7 mouse cellular contexts compared by ENCODE assay signal in genomic region chr11:75402271-75402690, GRCm38 (mm10). TPM values are rescaled to one million over a fixed set of nuclear protein-coding genes. Genes with fewer than 3 reads are reported as not detected.
DNase-seq lines count a peak whose midpoint lies in the region; ATAC-seq and TF ChIP-seq lines count a peak whose summit lies in the region.

No protein-coding gene starts in this region.

- peak overlapping the region; percentile 44; the same call in 1 of the 2 replicates for H3K9ac ChIP-seq in heart, embryonic 14.5 days (ENCODE audit: low read length)

- TF ChIP-seq POLR2A in lung, adult 2 months (IDR thresholded peaks at IDR 0.05; ENCODE audit: borderline replicate concordance, extremely low read depth, low read depth, low read length): no peak

- peak; percentile 65 for DNase-seq in CD4-positive, CD25-positive, alpha-beta regulatory T cell, adult 2 months (ENCODE audit: low read depth, low spot score)
- DNase-seq in MN1 (ENCODE audit: low spot score): peak; percentile 70
- DNase-seq in embryo, embryonic 11 days: peak; percentile 72
- DNase-seq in kidney, postnatal 25 days: peak; percentile 68 to 74
- DNase-seq in lung, adult 2 months: peak; percentile 26
- DNase-seq in retina, adult 2 months (ENCODE audit: low read depth, low spot score): peak; percentile 56

- peak; percentile 55 for TF ChIP-seq CTCF in lung, adult 2 months (IDR thresholded peaks at IDR 0.05; ENCODE audit: insufficient read depth, low read length)

- WGBS in heart, embryonic 14.5 days: 29% methylated on average over 5 of the region's 5 CpGs
- WGBS in lung, adult 2 months: 42% methylated on average over 5 of the region's 5 CpGs

- ATAC-seq in heart, embryonic 14.5 days (ENCODE audit: insufficient number of reproducible peaks, insufficient read depth, low FRiP score, low read depth): peak; percentile 56; the same call in 1 of the 2 replicates

- H3K27ac ChIP-seq in heart, embryonic 14.5 days (replicated peaks in 1 of 2; ENCODE audit: control insufficient read depth in 1 of 2, insufficient read depth in 1 of 2, low read depth in 2 of 2, low read length in 2 of 2): peak overlapping the region; percentile 57 to 74

- H3K9me3 ChIP-seq in heart, embryonic 14.5 days (ENCODE audit: control insufficient read depth, low read length): no peaks in the 10 kb centered on the region

- no peaks in the 10 kb centered on the region for H3K27me3 ChIP-seq in heart, embryonic 14.5 days (ENCODE audit: control insufficient read depth, insufficient read depth, low read length)

- H3K4me1 ChIP-seq in heart, embryonic 14.5 days (ENCODE audit: control insufficient read depth in 2 of 2, insufficient read depth in 2 of 2, low read length in 2 of 2): peaks cover 8 to 24% of the 10 kb centered on the region in 2 experiments
- 0 out of 2 replicates have a peak, but pooled peaks cover 5% of the 10 kb centered on the region for H3K4me1 ChIP-seq in lung, adult 2 months (ENCODE audit: control insufficient read depth, insufficient read depth, low read length)

- no peak overlapping the region for H3K4me3 ChIP-seq in heart, embryonic 14.5 days (ENCODE audit: control insufficient read depth in 1 of 2, insufficient read depth in 1 of 2, low read depth in 1 of 2, low read length in 2 of 2)
- no peak overlapping the region for H3K4me3 ChIP-seq in lung, adult 2 months (replicated peaks; ENCODE audit: extremely low read depth, low read depth, low read length)

- H3K4me2 ChIP-seq in heart, embryonic 14.5 days (ENCODE audit: low read length): no peak overlapping the region

- peaks cover 15% of the 10 kb centered on the region; the same call in 1 of the 2 replicates for H3K36me3 ChIP-seq in heart, embryonic 14.5 days (ENCODE audit: control insufficient read depth, insufficient read depth, low read length)

RNA-seq across cellular contexts. Expression of gene Serpinf1, which starts 20.2 kb away (rescaled TPM):
- polyA plus RNA-seq in heart, embryonic 14.5 days (2014; fragmentation: Nextera tagmentation; extraction: Ambion mirVana): 27.8 and 32.4 TPM in 2 replicates
- polyA plus RNA-seq in lung, adult 2 months (2012; rRNA removed): 96.0 and 110 TPM in 2 replicates

RNA-seq across cellular contexts. Expression of gene Serpinf2, which starts 37.1 kb away (rescaled TPM):
- polyA plus RNA-seq in heart, embryonic 14.5 days (2014; fragmentation: Nextera tagmentation; extraction: Ambion mirVana): not detected in 2 replicates
- 0.60 and 0.82 TPM in 2 replicates for polyA plus RNA-seq in lung, adult 2 months (2012; rRNA removed)

RNA-seq across cellular contexts. Expression of gene Wdr81, which starts 52.2 kb away (rescaled TPM):
- polyA plus RNA-seq in heart, embryonic 14.5 days (2014; fragmentation: Nextera tagmentation; extraction: Ambion mirVana): 3.1 and 3.7 TPM in 2 replicates
- 27.9 and 29.9 TPM in 2 replicates for polyA plus RNA-seq in lung, adult 2 months (2012; rRNA removed)

RNA-seq across cellular contexts. Expression of gene Smyd4, which starts 54.0 kb away (rescaled TPM):
- polyA plus RNA-seq in heart, embryonic 14.5 days (2014; fragmentation: Nextera tagmentation; extraction: Ambion mirVana): 13.8 and 15.2 TPM in 2 replicates
- 3.6 and 5.2 TPM in 2 replicates for polyA plus RNA-seq in lung, adult 2 months (2012; rRNA removed)

RNA-seq across cellular contexts. Expression of gene Rpa1, which starts 54.2 kb away (rescaled TPM):
- polyA plus RNA-seq in heart, embryonic 14.5 days (2014; fragmentation: Nextera tagmentation; extraction: Ambion mirVana): 82.8 and 87.4 TPM in 2 replicates
- 15.9 and 17.1 TPM in 2 replicates for polyA plus RNA-seq in lung, adult 2 months (2012; rRNA removed)
